ENCODE assay signal across 10 mouse cellular contexts in genomic region chr19:44669535-44669958, GRCm38 (mm10).
DNase-seq lines count a peak whose midpoint lies in the region; ATAC-seq lines count a peak whose summit lies in the region.
"Had no signal": no experiment of that assay in that cellular context is flagged by ENCODE, and none has a peak within 500 bp of the region (broad histone marks: within the 10 kb centered on the region; RNA-seq: fewer than 3 reads in every experiment).

No protein-coding gene starts in this region.

- H3K4me1 ChIP-seq in heart, embryonic 15.5 days (replicated peaks), result peaks cover 23% of the 10 kb centered on the region
- peaks cover 47% of the 10 kb centered on the region for H3K4me1 ChIP-seq in hindbrain, embryonic 13.5 days (replicated peaks)
- peaks cover 31% of the 10 kb centered on the region for H3K4me1 ChIP-seq in midbrain, embryonic 15.5 days

- DNase-seq in heart, postnatal 10 days, result no peak
- DNase-seq in embryo, embryonic 10.5 days (ENCODE audit: low spot score), result peak; percentile 83
- DNase-seq in layer of hippocampus, adult 18-20 months (ENCODE audit: low spot score in 2 of 2), result no peak
- DNase-seq in left cerebral cortex, adult 9 months (ENCODE audit: low spot score in 2 of 2), result no peak
- DNase-seq in cerebellum, adult 18-20 months, result no peak
- DNase-seq: adrenal gland, adult 8-10 months had no signal

- peaks cover 94% of the 10 kb centered on the region for H3K27me3 ChIP-seq in heart, embryonic 15.5 days
- peaks cover 92% of the 10 kb centered on the region for H3K27me3 ChIP-seq in hindbrain, embryonic 13.5 days
- peaks cover 82% of the 10 kb centered on the region for H3K27me3 ChIP-seq in midbrain, embryonic 15.5 days (replicated peaks)

- ATAC-seq in heart, embryonic 15.5 days (replicated peaks; ENCODE audit: insufficient number of reproducible peaks, insufficient read depth, low FRiP score, low read depth), result no peak
- ATAC-seq in hindbrain, embryonic 13.5 days (ENCODE audit: low FRiP score), result no peak
- ATAC-seq in midbrain, embryonic 15.5 days (replicated peaks), result no peak

- H3K9me3 ChIP-seq in heart, embryonic 15.5 days (replicated peaks), result no peaks in the 10 kb centered on the region
- H3K9me3 ChIP-seq in hindbrain, embryonic 13.5 days, result no peaks in the 10 kb centered on the region
- H3K9me3 ChIP-seq in midbrain, embryonic 15.5 days, result no peaks in the 10 kb centered on the region

- H3K9ac ChIP-seq in heart, embryonic 15.5 days, result no peak overlapping the region
- H3K9ac ChIP-seq in hindbrain, embryonic 13.5 days, result no peak overlapping the region
- H3K9ac ChIP-seq in midbrain, embryonic 15.5 days, result no peak overlapping the region

- intact Hi-C loops in heart, postnatal 10 days (cut with DNase I), result no loop called here

- H3K36me3 ChIP-seq in heart, embryonic 15.5 days, result no peaks in the 10 kb centered on the region
- H3K36me3 ChIP-seq in hindbrain, embryonic 13.5 days, result no peaks in the 10 kb centered on the region
- no peaks in the 10 kb centered on the region for H3K36me3 ChIP-seq in midbrain, embryonic 15.5 days (replicated peaks)

- H3K27ac ChIP-seq in heart, embryonic 15.5 days, result no peak overlapping the region
- peak overlapping the region; percentile 89 for H3K27ac ChIP-seq in hindbrain, embryonic 13.5 days
- H3K27ac ChIP-seq in midbrain, embryonic 15.5 days, result no peak overlapping the region

- peak overlapping the region; percentile 28 for H3K4me3 ChIP-seq in heart, embryonic 15.5 days
- H3K4me3 ChIP-seq in hindbrain, embryonic 13.5 days, result peak overlapping the region; percentile 25
- 0 out of 2 replicates have a peak overlapping the region, but pooled peaks have one; percentile 12 for H3K4me3 ChIP-seq in midbrain, embryonic 15.5 days
- H3K4me3 ChIP-seq: erythroblast, embryonic 14.5 days had no signal

- 2% methylated on average over 14 of the region's 14 CpGs for WGBS in heart, embryonic 15.5 days
- WGBS in hindbrain, embryonic 13.5 days, result under 1% methylated on average over 14 of the region's 14 CpGs
- WGBS in midbrain, embryonic 15.5 days, result 0% methylated on average over 14 of the region's 14 CpGs

- H3K4me2 ChIP-seq in heart, embryonic 15.5 days, result peak overlapping the region; percentile 48
- H3K4me2 ChIP-seq in hindbrain, embryonic 13.5 days, result peak overlapping the region; percentile 55
- peak overlapping the region; percentile 41 for H3K4me2 ChIP-seq in midbrain, embryonic 15.5 days
